Mouse (Mus musculus) MEL (cell line): ENCODE measurements around the gene Prrx2.

Experiments used
- BHLHE40 ChIP-seq: IDR thresholded peaks from 2 replicates; pipeline ENCODE4 v1.6.1; 2012; ENCODE audit warnings: low read depth, mild to moderate bottlenecking, inconsistent platforms, low read length, improper control_type of control experiment, borderline replicate concordance
- CHD1 ChIP-seq: IDR thresholded peaks from 2 replicates; pipeline ENCODE4 v1.6.1; 2012; ENCODE audit warnings: low read depth, mild to moderate bottlenecking, inconsistent platforms, low read length, improper control_type of control experiment
- CHD2 ChIP-seq: IDR thresholded peaks from 2 replicates; pipeline ENCODE4 v1.6.1; 2011; ENCODE audit warnings: low read length, improper control_type of control experiment
- EP300 ChIP-seq, 2 experiments: IDR thresholded peaks; 2 replicates each; pipeline ENCODE4 v1.6.1; 2011; ENCODE audit warnings: improper control_type of control experiment in 2 of 2, low read length in 2 of 2, low read depth in 1 of 2, mild to moderate bottlenecking in 1 of 2
- JUND ChIP-seq: IDR thresholded peaks from 2 replicates; pipeline ENCODE4 v1.6.1; 2011; ENCODE audit warnings: low read depth, mild to moderate bottlenecking, improper control_type of control experiment, low read length
- POLR2A ChIP-seq, 2 experiments: IDR thresholded peaks; 2 replicates each; pipeline ENCODE4 v1.6.1; 2011 to 2012; ENCODE audit warnings: low read length in 2 of 2, mild to moderate bottlenecking in 2 of 2, control low read depth in 1 of 2, improper control_type of control experiment in 1 of 2, low read depth in 1 of 2, moderate library complexity in 1 of 2; ENCODE audit not compliant: control insufficient read depth in 1 of 2, insufficient read depth in 1 of 2, poor library complexity in 1 of 2
- UBTF ChIP-seq: IDR thresholded peaks from 2 replicates; pipeline ENCODE4 v1.6.1; 2012; ENCODE audit warnings: low read depth, mild to moderate bottlenecking, inconsistent platforms, low read length, improper control_type of control experiment, moderate library complexity, borderline replicate concordance; ENCODE audit not compliant: insufficient read depth

- TF ChIP-seq POLR2A (IDR thresholded peaks at IDR 0.05; ENCODE audit: control insufficient read depth in 1 of 2, insufficient read depth in 1 of 2, low read depth in 1 of 2, low read length in 2 of 2, poor library complexity in 1 of 2): no peak
- TF ChIP-seq UBTF: no peak
- TF ChIP-seq CHD1: no peak
- TF ChIP-seq BHLHE40: no peak
- no peak for TF ChIP-seq JUND
- TF ChIP-seq CHD2: no peak
- no peak for TF ChIP-seq EP300 (IDR thresholded peaks at IDR 0.05; ENCODE audit: low read depth in 1 of 2, low read length in 2 of 2)
Observed at GRCm38 (mm10) chr2:30905906-30906305, 71.1 kb downstream of the Prrx2 start.
